Mouse (Mus musculus): ENCODE data around the gene Pgs1. TPM values are rescaled to one million over a fixed set of nuclear protein-coding genes. Genes with fewer than 3 reads are reported as not detected.

Pgs1 gene
- polyA plus RNA-seq, 1 experiment from 2014 or later, result 45.9 TPM

DNA sequence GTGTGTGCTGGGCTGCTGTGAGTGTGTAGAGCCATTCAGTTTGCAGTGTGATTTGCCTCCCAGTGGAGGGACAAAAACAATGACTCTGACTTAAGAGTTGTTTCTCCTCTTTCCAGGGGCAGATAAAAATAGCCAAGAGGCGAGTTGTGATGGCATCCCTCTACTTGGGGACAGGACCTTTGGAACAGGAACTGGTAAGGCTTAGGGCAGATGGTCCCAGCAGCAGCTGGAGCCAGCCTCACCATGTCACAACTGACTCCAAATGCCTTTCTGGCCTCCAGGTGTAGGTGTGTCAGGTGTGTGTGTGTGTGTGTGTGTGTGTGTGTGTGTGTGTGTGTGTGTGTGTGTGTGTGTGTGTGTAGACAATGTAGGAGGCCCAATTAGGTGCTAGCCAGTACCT, 14.0 kb downstream of the Pgs1 start:
- Histone ChIP-seq H3K4me2 (ENCODE audit: low read depth) (no peak overlapping the region), H3K9me3 (ENCODE audit: control insufficient read depth, low read length) (no peaks in the 10 kb centered on the region), H3K27me3 (ENCODE audit: control insufficient read depth, insufficient read depth, low read length) (no peaks in the 10 kb centered on the region), H3K4me1 (ENCODE audit: control insufficient read depth, insufficient read depth, low read length) (no peaks in the 10 kb centered on the region), H3K4me3 (ENCODE audit: low read depth, low read length) (no peak overlapping the region), H3K36me3 (ENCODE audit: control insufficient read depth, insufficient read depth, low read length) (peaks cover 12% of the 10 kb centered on the region), H3K9ac (ENCODE audit: low read length) (no peak overlapping the region), H3K27ac (ENCODE audit: low read depth, low read length) (no peak overlapping the region)
- WGBS, result 74% methylated on average over 1 of the region's 1 CpGs
- DNase-seq (ENCODE audit: low spot score) (no peak), ATAC-seq (ENCODE audit: insufficient read depth, low FRiP score, low TSS enrichment) (no peak)

DNA sequence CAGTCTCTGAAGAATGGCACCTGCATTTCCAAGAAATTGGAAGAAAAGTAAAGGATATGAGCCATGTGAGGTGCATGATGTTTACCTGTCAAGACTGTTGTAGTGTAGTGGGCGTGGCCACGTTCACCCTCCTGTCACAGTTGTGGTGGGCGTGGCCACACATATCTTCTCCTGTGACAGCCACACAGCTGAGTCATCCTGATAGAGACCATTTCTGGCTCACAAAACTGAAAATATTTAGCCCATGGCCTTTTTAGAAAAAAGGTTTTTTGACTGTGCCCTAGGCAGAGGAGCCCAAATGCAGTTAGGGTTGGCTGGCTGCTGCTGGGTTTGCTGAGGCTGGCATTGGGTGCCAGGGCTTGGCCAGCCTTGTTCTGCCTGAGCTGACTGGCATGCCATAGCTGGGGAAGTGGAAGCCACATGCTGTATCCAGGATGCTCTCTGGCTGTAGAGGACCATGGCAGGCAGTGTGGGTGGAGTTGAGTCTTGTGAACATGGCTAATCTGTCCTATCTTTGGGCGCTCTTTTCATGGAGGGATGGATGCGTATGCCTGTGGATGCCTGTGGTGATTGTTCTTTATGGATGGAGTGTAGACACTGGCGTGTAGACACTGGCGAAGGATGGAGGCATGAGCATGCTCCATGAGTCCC, 14.6 kb downstream of the Pgs1 start:
- ATAC-seq (ENCODE audit: insufficient read depth, low FRiP score, low TSS enrichment), result no peak
- no peak overlapping the region for H3K27ac ChIP-seq (ENCODE audit: low read depth, low read length)
- H3K4me1 ChIP-seq (ENCODE audit: control insufficient read depth, insufficient read depth, low read length), result no peaks in the 10 kb centered on the region
- no peak overlapping the region for H3K4me2 ChIP-seq (ENCODE audit: low read depth)
- peaks cover 16% of the 10 kb centered on the region for H3K36me3 ChIP-seq (ENCODE audit: control insufficient read depth, insufficient read depth, low read length)
- no peak overlapping the region for H3K9ac ChIP-seq (ENCODE audit: low read length)
- no peak overlapping the region for H3K4me3 ChIP-seq (ENCODE audit: low read depth, low read length)
- WGBS, result 92% methylated on average over 7 of the region's 7 CpGs
- DNase-seq (ENCODE audit: low spot score), result no peak
- no peaks in the 10 kb centered on the region for H3K9me3 ChIP-seq (ENCODE audit: control insufficient read depth, low read length)
- no peaks in the 10 kb centered on the region for H3K27me3 ChIP-seq (ENCODE audit: control insufficient read depth, insufficient read depth, low read length)

DNA sequence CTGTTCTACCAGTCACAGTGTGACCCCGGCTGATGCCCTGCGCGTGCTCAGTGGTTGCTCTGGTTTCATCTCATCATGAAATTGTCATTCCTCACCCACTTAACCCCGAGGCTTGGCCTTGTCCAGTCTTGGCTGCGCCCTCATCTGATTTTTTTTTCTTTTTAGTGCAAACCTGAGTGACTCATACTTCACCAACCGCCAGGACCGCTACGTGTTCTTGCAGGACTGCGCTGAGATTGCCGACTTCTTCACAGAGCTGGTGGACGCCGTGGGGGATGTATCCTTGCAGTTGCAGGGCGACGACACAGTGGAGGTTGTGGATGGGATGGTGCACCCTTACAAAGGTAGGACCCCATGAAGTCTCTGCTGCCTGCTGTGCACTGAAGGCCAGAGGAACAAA, 17.1 kb downstream of the Pgs1 start:
- DNase-seq (ENCODE audit: low spot score) (no peak), ATAC-seq (ENCODE audit: insufficient read depth, low FRiP score, low TSS enrichment) (no peak)
- H3K27me3 ChIP-seq (ENCODE audit: control insufficient read depth, insufficient read depth, low read length), result no peaks in the 10 kb centered on the region
- H3K4me2 ChIP-seq (ENCODE audit: low read depth), result no peak overlapping the region
- H3K36me3 ChIP-seq (ENCODE audit: control insufficient read depth, insufficient read depth, low read length), result peaks cover 17% of the 10 kb centered on the region
- no peak overlapping the region for H3K27ac ChIP-seq (ENCODE audit: low read depth, low read length)
- H3K9ac ChIP-seq (ENCODE audit: low read length), result no peak overlapping the region
- 92% methylated on average over 14 of the region's 14 CpGs for WGBS
- H3K4me1 ChIP-seq (ENCODE audit: control insufficient read depth, insufficient read depth, low read length), result peaks cover 7% of the 10 kb centered on the region
- H3K9me3 ChIP-seq (ENCODE audit: control insufficient read depth, low read length), result no peaks in the 10 kb centered on the region
- no peak overlapping the region for H3K4me3 ChIP-seq (ENCODE audit: low read depth, low read length)

DNA sequence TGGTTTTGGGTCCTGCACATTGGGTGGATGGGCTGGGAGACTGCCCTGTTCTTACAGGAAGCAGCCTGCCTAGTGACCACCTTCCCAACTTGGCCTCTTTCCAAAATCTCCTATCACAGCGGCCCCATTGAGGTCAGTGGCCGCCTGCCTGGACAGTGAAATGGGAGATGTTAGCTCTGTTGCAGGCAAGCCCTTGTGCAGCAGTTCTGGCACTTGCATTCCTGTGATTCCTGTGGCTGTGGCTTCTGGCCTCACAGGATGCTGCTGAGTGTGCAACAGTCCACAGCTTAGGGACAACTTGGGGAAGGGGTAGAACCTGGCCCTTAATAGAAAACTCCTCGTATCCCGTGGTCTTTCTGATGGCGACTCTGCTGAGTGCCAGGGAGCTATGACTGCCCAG, 17.6 kb downstream of the Pgs1 start:
- no peak for ATAC-seq (ENCODE audit: insufficient read depth, low FRiP score, low TSS enrichment)
- Histone ChIP-seq H3K27me3 (ENCODE audit: control insufficient read depth, insufficient read depth, low read length) (no peaks in the 10 kb centered on the region), H3K4me3 (ENCODE audit: low read depth, low read length) (no peak overlapping the region), H3K36me3 (ENCODE audit: control insufficient read depth, insufficient read depth, low read length) (peaks cover 17% of the 10 kb centered on the region), H3K4me2 (ENCODE audit: low read depth) (no peak overlapping the region), H3K27ac (ENCODE audit: low read depth, low read length) (no peak overlapping the region), H3K9me3 (ENCODE audit: control insufficient read depth, low read length) (no peaks in the 10 kb centered on the region), H3K9ac (ENCODE audit: low read length) (no peak overlapping the region), H3K4me1 (ENCODE audit: control insufficient read depth, insufficient read depth, low read length) (peaks cover 7% of the 10 kb centered on the region)
- WGBS, result 85% methylated on average over 5 of the region's 5 CpGs
- no peak for DNase-seq (ENCODE audit: low spot score)

DNA sequence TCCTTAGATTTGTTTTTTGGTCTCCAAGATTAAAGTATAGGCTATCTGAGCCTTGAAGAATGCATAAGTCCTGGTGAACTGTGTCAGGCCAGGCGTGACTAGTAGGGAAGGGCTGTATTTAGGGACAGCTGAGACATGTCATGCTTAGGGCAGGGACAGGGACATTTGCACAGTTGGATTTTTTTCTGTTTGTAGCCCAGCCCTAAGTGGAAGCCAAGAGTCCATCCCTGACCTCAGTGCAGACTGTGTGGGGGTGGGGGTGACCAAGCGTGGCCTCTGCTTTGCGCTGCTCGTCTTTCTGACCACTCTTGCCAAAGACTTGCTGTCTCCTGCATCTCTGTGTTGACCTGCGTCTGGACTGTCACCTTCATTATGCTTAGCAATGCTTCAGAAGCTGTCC, 18.1 kb downstream of the Pgs1 start:
- ATAC-seq (ENCODE audit: insufficient read depth, low FRiP score, low TSS enrichment), result no peak
- WGBS, result 91% methylated on average over 5 of the region's 5 CpGs

DNA sequence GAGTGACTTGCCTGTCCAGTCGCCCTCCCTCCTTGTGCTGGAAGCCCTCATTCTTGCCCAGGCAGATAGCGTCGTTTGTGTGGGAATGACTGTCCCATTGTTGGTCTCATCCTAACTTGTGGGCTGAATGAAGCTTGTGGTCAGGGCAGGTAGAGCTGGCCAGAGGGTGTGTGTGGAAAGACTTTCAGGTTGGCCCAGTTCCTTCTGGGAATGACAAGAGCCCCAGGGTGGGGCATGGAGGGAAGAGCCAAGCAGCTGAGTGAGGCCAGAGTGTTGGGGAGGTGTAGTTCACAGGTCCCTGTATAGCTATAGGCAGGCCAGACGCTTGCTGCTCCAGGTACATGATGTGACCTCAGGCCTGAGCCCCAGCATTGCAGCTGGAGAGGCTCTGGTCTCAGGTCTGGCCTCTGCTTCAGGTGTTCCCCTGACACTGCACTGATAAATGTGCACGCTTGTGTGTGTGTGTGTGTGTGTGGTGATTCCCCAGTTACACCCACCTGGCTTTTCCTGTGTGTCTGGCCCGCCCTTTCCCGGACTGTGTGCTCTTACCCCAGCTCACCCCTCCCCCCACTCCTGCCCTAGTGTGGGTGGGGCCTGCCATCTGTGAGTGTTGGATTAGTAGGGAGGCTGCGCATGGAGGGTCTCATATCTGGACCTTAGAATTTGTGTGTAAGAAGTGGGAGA, 21.5 kb downstream of the Pgs1 start:
- Histone ChIP-seq H3K36me3 (ENCODE audit: control insufficient read depth, insufficient read depth, low read length) (peaks cover 13% of the 10 kb centered on the region), H3K27ac (ENCODE audit: low read depth, low read length) (no peak overlapping the region), H3K27me3 (ENCODE audit: control insufficient read depth, insufficient read depth, low read length) (no peaks in the 10 kb centered on the region), H3K4me3 (ENCODE audit: low read depth, low read length) (no peak overlapping the region), H3K9me3 (ENCODE audit: control insufficient read depth, low read length) (no peaks in the 10 kb centered on the region), H3K4me2 (ENCODE audit: low read depth) (no peak overlapping the region), H3K9ac (ENCODE audit: low read length) (no peak overlapping the region), H3K4me1 (ENCODE audit: control insufficient read depth, insufficient read depth, low read length) (peaks cover 12% of the 10 kb centered on the region)
- WGBS, result 77% methylated on average over 8 of the region's 8 CpGs
- no peak for DNase-seq (ENCODE audit: low spot score)
- ATAC-seq (ENCODE audit: insufficient read depth, low FRiP score, low TSS enrichment), result no peak

More for the DNA sequence above, 18.1 kb downstream of the Pgs1 start:
- Histone ChIP-seq H3K9me3 (ENCODE audit: control insufficient read depth, low read length) (no peaks in the 10 kb centered on the region), H3K27ac (ENCODE audit: low read depth, low read length) (no peak overlapping the region), H3K36me3 (ENCODE audit: control insufficient read depth, insufficient read depth, low read length) (peaks cover 17% of the 10 kb centered on the region), H3K9ac (ENCODE audit: low read length) (no peak overlapping the region), H3K4me2 (ENCODE audit: low read depth) (no peak overlapping the region), H3K4me3 (ENCODE audit: low read depth, low read length) (no peak overlapping the region), H3K4me1 (ENCODE audit: control insufficient read depth, insufficient read depth, low read length) (peaks cover 8% of the 10 kb centered on the region), H3K27me3 (ENCODE audit: control insufficient read depth, insufficient read depth, low read length) (no peaks in the 10 kb centered on the region)
- no peak for DNase-seq (ENCODE audit: low spot score)

DNA sequence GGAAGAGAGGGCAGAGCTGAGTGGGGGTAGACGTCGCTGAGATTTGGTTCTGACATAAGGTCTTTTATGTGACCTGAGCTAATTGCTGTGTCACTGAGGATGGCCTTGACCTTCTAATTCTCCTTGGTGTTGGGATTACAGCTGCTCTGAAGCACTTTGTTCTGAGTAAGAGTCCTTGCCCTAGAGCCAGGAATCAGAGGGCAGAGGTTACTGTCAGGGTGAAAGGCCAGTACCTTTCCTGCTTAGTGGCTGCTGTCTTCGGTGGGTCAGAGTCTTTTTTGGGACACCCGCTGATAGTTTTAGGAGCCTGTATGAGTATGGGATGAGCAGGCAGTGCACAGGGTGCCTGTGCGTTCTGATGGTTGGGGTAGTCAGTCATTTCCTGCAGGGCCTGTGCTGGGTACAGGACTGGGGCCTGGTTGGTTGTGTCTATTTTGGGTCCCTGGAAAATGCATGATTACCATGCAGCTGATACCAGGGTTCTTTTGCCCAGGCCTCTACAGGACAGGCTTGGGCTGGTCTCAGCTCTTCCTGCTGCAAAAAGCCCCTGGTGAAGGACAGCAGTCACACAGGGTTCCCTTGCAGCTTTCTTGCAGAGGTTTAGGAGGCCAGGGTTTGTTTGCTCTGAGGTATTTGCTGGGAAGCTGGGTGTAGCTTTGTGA, 22.2 kb downstream of the Pgs1 start:
- Histone ChIP-seq H3K4me2 (ENCODE audit: low read depth) (no peak overlapping the region), H3K4me3 (ENCODE audit: low read depth, low read length) (no peak overlapping the region), H3K27me3 (ENCODE audit: control insufficient read depth, insufficient read depth, low read length) (no peaks in the 10 kb centered on the region), H3K9ac (ENCODE audit: low read length) (no peak overlapping the region), H3K36me3 (ENCODE audit: control insufficient read depth, insufficient read depth, low read length) (peaks cover 11% of the 10 kb centered on the region), H3K9me3 (ENCODE audit: control insufficient read depth, low read length) (no peaks in the 10 kb centered on the region), H3K27ac (ENCODE audit: low read depth, low read length) (no peak overlapping the region), H3K4me1 (ENCODE audit: control insufficient read depth, insufficient read depth, low read length) (peaks cover 12% of the 10 kb centered on the region)
- WGBS, result 64% methylated on average over 5 of the region's 5 CpGs
- DNase-seq (ENCODE audit: low spot score) (no peak), ATAC-seq (ENCODE audit: insufficient read depth, low FRiP score, low TSS enrichment) (no peak)

DNA sequence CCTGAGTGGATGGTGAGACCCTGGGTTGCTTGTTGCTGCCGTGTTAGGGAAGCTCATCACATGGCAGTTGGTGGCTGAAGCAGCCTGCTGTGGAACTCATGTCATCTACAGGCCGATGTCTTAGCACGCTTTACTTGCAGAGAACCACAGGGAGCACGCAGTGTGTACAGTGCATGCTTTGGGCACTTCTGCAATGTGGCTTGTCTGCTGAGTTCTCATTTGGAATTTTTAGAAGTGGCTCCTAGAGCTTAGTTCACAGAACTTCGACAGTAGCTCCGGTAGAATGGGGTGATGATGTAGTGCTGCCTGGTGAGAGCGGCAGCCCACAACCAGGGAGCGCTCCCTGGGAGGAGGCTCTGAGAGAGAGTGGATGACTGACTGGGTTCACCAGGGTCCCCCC, 22.8 kb downstream of the Pgs1 start:
- Histone ChIP-seq H3K9ac (ENCODE audit: low read length) (no peak overlapping the region), H3K4me1 (ENCODE audit: control insufficient read depth, insufficient read depth, low read length) (peaks cover 12% of the 10 kb centered on the region), H3K9me3 (ENCODE audit: control insufficient read depth, low read length) (no peaks in the 10 kb centered on the region), H3K4me3 (ENCODE audit: low read depth, low read length) (no peak overlapping the region), H3K27me3 (ENCODE audit: control insufficient read depth, insufficient read depth, low read length) (no peaks in the 10 kb centered on the region), H3K27ac (ENCODE audit: low read depth, low read length) (no peak overlapping the region), H3K4me2 (ENCODE audit: low read depth) (no peak overlapping the region), H3K36me3 (ENCODE audit: control insufficient read depth, insufficient read depth, low read length) (peaks cover 6% of the 10 kb centered on the region)
- no peak for DNase-seq (ENCODE audit: low spot score)
- WGBS, result 84% methylated on average over 8 of the region's 8 CpGs
- ATAC-seq (ENCODE audit: insufficient read depth, low FRiP score, low TSS enrichment), result no peak
